Mouse (Mus musculus) left cerebral cortex, adult 9 months (tissue): ENCODE results near the gene Mapk14.
A peak's percentile ranks its signal among the peaks of the same experiment; 100 is the strongest.
"Not testable (repeated sequence)": the region's sequence is repeated elsewhere in the genome, so short reads cannot be mapped to it uniquely, and the experiment has no call there.

Experiments used
- DNase-seq, 2 experiments: peaks; one replicate each; pipeline ENCODE4 v3.0.0; 2022; ENCODE audit warnings: low spot score in 2 of 2

The Mapk14 gene

GRCm38 (mm10) chr17:28697290-28698195, 6.4 kb downstream of the Mapk14 start:
- peak; percentile 42 to 64 for DNase-seq

GRCm38 (mm10) chr17:28698245-28698644, 7.1 kb downstream of the Mapk14 start:
- no peak for DNase-seq

GRCm38 (mm10) chr17:28698672-28699071, 7.5 kb downstream of the Mapk14 start:
- DNase-seq = no peak

- no peak for DNase-seq
Observed at GRCm38 (mm10) chr17:28699789-28700188, 8.7 kb downstream of the Mapk14 start.

GRCm38 (mm10) chr17:28701171-28701570, 10.0 kb downstream of the Mapk14 start:
- no peak for DNase-seq

- no peak for DNase-seq
Observed at GRCm38 (mm10) chr17:28701737-28702136, 10.6 kb downstream of the Mapk14 start.

GRCm38 (mm10) chr17:28702646-28703045, 11.5 kb downstream of the Mapk14 start:
- no peak for DNase-seq

- no peak for DNase-seq
Observed at GRCm38 (mm10) chr17:28706697-28707096, 15.6 kb downstream of the Mapk14 start.

GRCm38 (mm10) chr17:28707136-28707627, 16.1 kb downstream of the Mapk14 start:
- DNase-seq = no peak

- no peak for DNase-seq
Observed at GRCm38 (mm10) chr17:28707816-28708215, 16.7 kb downstream of the Mapk14 start.

- no peak for DNase-seq
Observed at GRCm38 (mm10) chr17:28708989-28709388, 17.9 kb downstream of the Mapk14 start.

- no peak for DNase-seq
Observed at GRCm38 (mm10) chr17:28709552-28710290, 18.6 kb downstream of the Mapk14 start.

GRCm38 (mm10) chr17:28710291-28710688, 19.2 kb downstream of the Mapk14 start:
- DNase-seq = no peak

- no peak for DNase-seq
Observed at GRCm38 (mm10) chr17:28711237-28711636, 20.1 kb downstream of the Mapk14 start.

- no peak for DNase-seq
Observed at GRCm38 (mm10) chr17:28712305-28712704, 21.2 kb downstream of the Mapk14 start.

- DNase-seq = no peak
Observed at GRCm38 (mm10) chr17:28714006-28714405, 22.9 kb downstream of the Mapk14 start.

- DNase-seq = no peak
Observed at GRCm38 (mm10) chr17:28715832-28716548, 24.9 kb downstream of the Mapk14 start.

GRCm38 (mm10) chr17:28717535-28717934, 26.4 kb downstream of the Mapk14 start:
- DNase-seq = no peak

GRCm38 (mm10) chr17:28725783-28726182, 34.7 kb downstream of the Mapk14 start, which contains the start of gene AC170998.1:
Gene AC170998.1 (plus strand): TSS chr17:28726083.
- no peak for DNase-seq

- DNase-seq = not testable (repeated sequence)
Observed at GRCm38 (mm10) chr17:28727511-28727910, 36.4 kb downstream of the Mapk14 start.

GRCm38 (mm10) chr17:28735317-28736105, 44.4 kb downstream of the Mapk14 start:
- DNase-seq = no peak
